Mouse (Mus musculus): Measurements from ENCODE around the gene Ldlrad1. TPM values are rescaled to one million over a fixed set of nuclear protein-coding genes. Genes with fewer than 3 reads are reported as not detected.

The Ldlrad1 gene
- polyA plus RNA-seq (2017; shearing (Covaris generic)): not detected

GRCm38 (mm10) chr4:107208880-107209279 lies at the start of gene Ldlrad1:
TSS of gene Ldlrad1 (plus strand) at chr4:107209180.

GRCm38 (mm10) chr4:107178182-107178829 lies 30.7 kb upstream of the Ldlrad1 start, which contains the start of gene Tmem59:
TSS of gene Tmem59 (plus strand) at chr4:107178399.

GRCm38 (mm10) chr4:107178830-107179490 lies 30.0 kb upstream of the Ldlrad1 start, which contains the start of gene Tceanc2:
TSS of gene Tceanc2 (minus strand) at chr4:107179116.

GRCm38 (mm10) chr4:107253125-107254091 lies 44.4 kb downstream of the Ldlrad1 start, which contains the start of the genes Lrrc42 and Hspb11:
TSS of gene Lrrc42 (minus strand) at chr4:107253532.
TSS of gene Hspb11 (plus strand) at chr4:107253593.

Other genes starting within 250 kb of the Ldlrad1 start
- gene Mrpl37, start 142.3 kb upstream of the Ldlrad1 start, polyA plus RNA-seq (2017; shearing (Covaris generic)): 10 to 100 TPM; 62.8 to 67.5 TPM
- 1 to 10 TPM; 8.2 to 9.0 TPM for gene Cyb5rl, start 142.2 kb upstream of the Ldlrad1 start, polyA plus RNA-seq (2017; shearing (Covaris generic))
- 1 to 10 TPM in 1 of 2 experiments, not detected in 1; 1.2 TPM for gene Cdcp2, start 112.3 kb upstream of the Ldlrad1 start, polyA plus RNA-seq (2017; shearing (Covaris generic))
- gene Tmem59, start 30.8 kb upstream of the Ldlrad1 start, polyA plus RNA-seq (2017; shearing (Covaris generic)): 100 to 1,000 TPM; 395 to 444 TPM
- gene Tceanc2, start 30.1 kb upstream of the Ldlrad1 start, polyA plus RNA-seq (2017; shearing (Covaris generic)): 10 to 100 TPM; 18.4 to 18.6 TPM
- 10 to 100 TPM; 27.0 to 29.8 TPM for gene Lrrc42, start 44.4 kb downstream of the Ldlrad1 start, polyA plus RNA-seq (2017; shearing (Covaris generic))
- 10 to 100 TPM; 12.4 to 16.4 TPM for gene Hspb11, start 44.4 kb downstream of the Ldlrad1 start, polyA plus RNA-seq (2017; shearing (Covaris generic))
- under 1 TPM in 1 of 2 experiments, not detected in 1; 0.82 TPM for gene Dio1, start 98.0 kb downstream of the Ldlrad1 start, polyA plus RNA-seq (2017; shearing (Covaris generic))
- 100 to 1,000 TPM; 111 to 112 TPM for gene Yipf1, start 105.2 kb downstream of the Ldlrad1 start, polyA plus RNA-seq (2017; shearing (Covaris generic))
- 1 to 10 TPM; 6.8 to 7.9 TPM for gene Ndc1, start 158.6 kb downstream of the Ldlrad1 start, polyA plus RNA-seq (2017; shearing (Covaris generic))
- gene Glis1, start 225.4 kb downstream of the Ldlrad1 start, polyA plus RNA-seq (2017; shearing (Covaris generic)): 1 to 10 TPM in 1 of 2 experiments, not detected in 1; 1.5 TPM

All from inflammation-experienced regulatory T-cells (primary cell).